Mouse (Mus musculus) thymus, adult 2 months (tissue): Measurements from ENCODE around the gene Apol7b.
"Not testable (repeated sequence)": the region's sequence is repeated elsewhere in the genome, so short reads cannot be mapped to it uniquely, and the experiment has no call there.

ENCODE experiments used
- CTCF ChIP-seq: fragments of 200-500 bp; IDR thresholded peaks from 2 replicates; pipeline ENCODE4 v1.5.1; 2012; ENCODE audit warnings: mild to moderate bottlenecking, control low read depth, low read length, moderate library complexity, borderline replicate concordance; ENCODE audit not compliant: control insufficient read depth, poor library complexity, insufficient read depth; ENCODE audit errors: extremely low read depth
- POLR2A ChIP-seq: fragments of 200-500 bp; IDR thresholded peaks from 2 replicates; pipeline ENCODE4 v1.6.1; 2012; ENCODE audit warnings: mild to moderate bottlenecking, low read length, control low read depth, moderate library complexity; ENCODE audit not compliant: control insufficient read depth, poor library complexity, insufficient read depth; ENCODE audit errors: extremely low read depth

GRCm38 (mm10) chr15:77493181-77493580 lies 45.9 kb upstream of the Apol7b start:
- TF ChIP-seq CTCF, POLR2A: not testable (repeated sequence)
